In genomic region chr10:42734546-42735060, GRCm38 (mm10) we compare ENCODE assay signal across 10 mouse cellular contexts. TPM values are rescaled to one million over a fixed set of nuclear protein-coding genes. Genes with fewer than 3 reads are reported as not detected.
DNase-seq lines count a peak whose midpoint lies in the region; ATAC-seq and TF ChIP-seq lines count a peak whose summit lies in the region.
"Had no signal": no experiment of that assay in that cellular context is flagged by ENCODE, and none has a peak within 500 bp of the region (broad histone marks: within the 10 kb centered on the region; RNA-seq: fewer than 3 reads in every experiment).

No protein-coding gene starts in this region.

- no peak overlapping the region for H3K4me3 ChIP-seq in gastrocnemius, adult 2 months
- H3K4me3 ChIP-seq in limb, embryonic 11.5 days (ENCODE audit: low read depth, low read length): no peak overlapping the region
- H3K4me3 ChIP-seq in forebrain, embryonic 11.5 days (ENCODE audit: low read depth, low read length): no peak overlapping the region
- H3K4me3 ChIP-seq: heart, embryonic 13.5 days; stomach, embryonic 15.5 days had no signal

- no peaks in the 10 kb centered on the region for H3K36me3 ChIP-seq in limb, embryonic 11.5 days (ENCODE audit: control insufficient read depth, insufficient read depth, low read length)
- H3K36me3 ChIP-seq in forebrain, embryonic 11.5 days (ENCODE audit: control insufficient read depth, insufficient read depth, low read length): no peaks in the 10 kb centered on the region
- H3K36me3 ChIP-seq: heart, embryonic 13.5 days; stomach, embryonic 15.5 days had no signal

- H3K4me2 ChIP-seq in limb, embryonic 11.5 days (ENCODE audit: low read depth, severe bottlenecking): no peak overlapping the region
- no peak overlapping the region for H3K4me2 ChIP-seq in forebrain, embryonic 11.5 days (ENCODE audit: low read depth, low read length, severe bottlenecking)
- H3K4me2 ChIP-seq: heart, embryonic 13.5 days; stomach, embryonic 15.5 days had no signal

- no peak overlapping the region for H3K27ac ChIP-seq in gastrocnemius, adult 2 months
- H3K27ac ChIP-seq in limb, embryonic 11.5 days (replicated peaks; ENCODE audit: low read depth, low read length): no peak overlapping the region
- H3K27ac ChIP-seq in forebrain, embryonic 11.5 days (ENCODE audit: low read depth, low read length): no peak overlapping the region
- H3K27ac ChIP-seq: heart, embryonic 13.5 days; stomach, embryonic 15.5 days had no signal

- no peaks in the 10 kb centered on the region for H3K4me1 ChIP-seq in limb, embryonic 11.5 days (ENCODE audit: control insufficient read depth, insufficient read depth, low read length)
- no peaks in the 10 kb centered on the region for H3K4me1 ChIP-seq in forebrain, embryonic 11.5 days (replicated peaks; ENCODE audit: control insufficient read depth, insufficient read depth, low read length)
- H3K4me1 ChIP-seq: heart, embryonic 13.5 days; stomach, embryonic 15.5 days had no signal

- H3K9ac ChIP-seq in limb, embryonic 11.5 days (ENCODE audit: low read length): no peak overlapping the region
- no peak overlapping the region for H3K9ac ChIP-seq in forebrain, embryonic 11.5 days (ENCODE audit: low read length)
- H3K9ac ChIP-seq: heart, embryonic 13.5 days; stomach, embryonic 15.5 days had no signal

- DNase-seq in gastrocnemius, adult 2 months: no peak
- no peak for DNase-seq in gastrocnemius, adult 8-10 months (ENCODE audit: low spot score in 2 of 2)
- DNase-seq in 3T3-L1 (ENCODE audit: low read depth, low spot score): peak; percentile 71
- peak; percentile 49 for DNase-seq in ZHBTc4 (ENCODE audit: low read depth, low spot score)
- DNase-seq in induced T-regulatory cell, adult 2 months (ENCODE audit: low read depth): peak; percentile 49
- DNase-seq in limb, embryonic 11.5 days (ENCODE audit: low spot score): peak; percentile 49
- DNase-seq in yolk sac, embryonic 10.5 days (ENCODE audit: low spot score): peak; percentile 14
- DNase-seq in forebrain, embryonic 11.5 days (ENCODE audit: low spot score): no peak

- TF ChIP-seq CTCF in gastrocnemius, adult 2 months (IDR thresholded peaks at IDR 0.05): peak; percentile 63

- no peaks in the 10 kb centered on the region for H3K27me3 ChIP-seq in limb, embryonic 11.5 days (ENCODE audit: control insufficient read depth, insufficient read depth, low read length)
- no peaks in the 10 kb centered on the region for H3K27me3 ChIP-seq in forebrain, embryonic 11.5 days (ENCODE audit: control insufficient read depth, insufficient read depth, low read length)
- H3K27me3 ChIP-seq: stomach, embryonic 15.5 days had no signal

- no peaks in the 10 kb centered on the region for H3K9me3 ChIP-seq in limb, embryonic 11.5 days (ENCODE audit: control insufficient read depth, low read length)
- H3K9me3 ChIP-seq in forebrain, embryonic 11.5 days (ENCODE audit: control insufficient read depth, low read length): no peaks in the 10 kb centered on the region
- H3K9me3 ChIP-seq: heart, embryonic 13.5 days; stomach, embryonic 15.5 days had no signal

- WGBS in limb, embryonic 11.5 days: 62% methylated on average over 5 of the region's 5 CpGs
- 61% methylated on average over 5 of the region's 5 CpGs for WGBS in forebrain, embryonic 11.5 days

- no peak for ATAC-seq in limb, embryonic 11.5 days (ENCODE audit: insufficient number of reproducible peaks, low FRiP score, low TSS enrichment, low read depth)
- ATAC-seq in forebrain, embryonic 11.5 days (replicated peaks; ENCODE audit: low FRiP score): no peak

- intact Hi-C loops in gastrocnemius, adult 2 months (cut with DNase I): loop anchor here (2.0 to 10.0 kb wide), 3 partner anchors 100 to 750 kb away; no protein-coding TSS in a partner anchor

RNA-seq across cellular contexts. Expression of gene Sec63, which starts 26.7 kb away (rescaled TPM):
- 10 to 100 TPM; 24.1 to 26.2 TPM for total RNA-seq in gastrocnemius, adult 2 months (2021)
- 10 to 100 TPM; 16.9 to 32.2 (median 24.9) TPM for total RNA-seq in gastrocnemius, adult 8-10 months (2022)
- 29.6 and 30.6 TPM in 2 replicates for polyA plus RNA-seq in limb, embryonic 11.5 days (2014; fragmentation: Nextera tagmentation; extraction: Ambion mirVana)
- 30.2 and 32.5 TPM in 2 replicates for polyA plus RNA-seq in forebrain, embryonic 11.5 days (2014; fragmentation: Nextera tagmentation; extraction: Ambion mirVana)

Comparison
In these comparisons a context has a peak if more than half of its experiments do, and no peak if none do; other contexts are left out.
1. DNase-seq: peak in 3T3-L1 (single experiment), ZHBTc4 (single experiment), induced T-regulatory cell, adult 2 months (single experiment), limb, embryonic 11.5 days (single experiment) and yolk sac, embryonic 10.5 days (single experiment); none in gastrocnemius, adult 2 months (single experiment), gastrocnemius, adult 8-10 months (0 of 2) and forebrain, embryonic 11.5 days (single experiment).